Mouse (Mus musculus) liver, embryonic 16.5 days (tissue): ENCODE data around the gene Nmrk2. TPM values are rescaled to one million over a fixed set of nuclear protein-coding genes. Genes with fewer than 3 reads are reported as not detected.

Source experiments
- ATAC-seq: fragments of 200-750 bp; cut with Nextera tagmentation; 2 replicates; pipeline ENCODE4 v1.8.0; 2017; ENCODE audit warnings: low read depth, mild to moderate bottlenecking, moderate number of reproducible peaks, moderate library complexity
- H3K27ac ChIP-seq: fragments of 300-500 bp; sonication (generic); 2 replicates; pipeline ENCODE4 v1.5.1; 2014; ENCODE audit warnings: mild to moderate bottlenecking, low read length
- H3K27me3 ChIP-seq: fragments of 300-500 bp; sonication (generic); 2 replicates; pipeline ENCODE4 v1.6.1; 2014; ENCODE audit warnings: low read depth, low read length, mixed read lengths; ENCODE audit not compliant: control insufficient read depth, insufficient read depth
- H3K36me3 ChIP-seq: fragments of 300-500 bp; sonication (generic); 2 replicates; pipeline ENCODE4 v1.6.1; 2014; ENCODE audit warnings: mild to moderate bottlenecking; ENCODE audit not compliant: control insufficient read depth, insufficient read depth
- H3K4me1 ChIP-seq: fragments of 300-500 bp; sonication (generic); 2 replicates; pipeline ENCODE4 v1.6.1; 2014; ENCODE audit warnings: low read depth, low read length, mixed read lengths; ENCODE audit not compliant: control insufficient read depth
- H3K4me2 ChIP-seq: fragments of 300-500 bp; sonication (generic); 2 replicates; pipeline ENCODE4 v1.6.1; 2014; ENCODE audit warnings: low read depth, low read length, mixed read lengths
- H3K4me3 ChIP-seq: fragments of 300-500 bp; sonication (generic); 2 replicates; pipeline ENCODE4 v1.5.1; 2014; ENCODE audit warnings: low read depth, mild to moderate bottlenecking, low read length
- H3K9ac ChIP-seq: fragments of 300-500 bp; sonication (generic); 2 replicates; pipeline ENCODE4 v1.6.1; 2014; ENCODE audit warnings: low read depth, low read length
- H3K9me3 ChIP-seq: fragments of 300-500 bp; sonication (generic); replicated peaks from 2 replicates; pipeline ENCODE4 v1.6.1; 2016; ENCODE audit warnings: low read length; ENCODE audit not compliant: control insufficient read depth
- WGBS: fragments of 180-500 bp; shearing (Covaris S2); extraction: QIAGEN DNeasy Blood & Tissue Kit; methylation state at CpG from one replicate; pipeline ENCODE4 v1.1.7; 2014; ENCODE audit not compliant: insufficient replicate concordance; 5-methylcytosine and 5-hydroxymethylcytosine counted together
- polyA plus RNA-seq: library from polyadenylated mRNA; unstranded; fragments of >200 nt; fragmentation: Nextera tagmentation; extraction: Ambion mirVana; gene quantifications from 2 replicates; pipeline ENCODE4 v1.2.1, GENCODE M21; 2015

The Nmrk2 gene
- polyA plus RNA-seq, 1 experiment from 2014 or later = 0.05 TPM

DNA sequence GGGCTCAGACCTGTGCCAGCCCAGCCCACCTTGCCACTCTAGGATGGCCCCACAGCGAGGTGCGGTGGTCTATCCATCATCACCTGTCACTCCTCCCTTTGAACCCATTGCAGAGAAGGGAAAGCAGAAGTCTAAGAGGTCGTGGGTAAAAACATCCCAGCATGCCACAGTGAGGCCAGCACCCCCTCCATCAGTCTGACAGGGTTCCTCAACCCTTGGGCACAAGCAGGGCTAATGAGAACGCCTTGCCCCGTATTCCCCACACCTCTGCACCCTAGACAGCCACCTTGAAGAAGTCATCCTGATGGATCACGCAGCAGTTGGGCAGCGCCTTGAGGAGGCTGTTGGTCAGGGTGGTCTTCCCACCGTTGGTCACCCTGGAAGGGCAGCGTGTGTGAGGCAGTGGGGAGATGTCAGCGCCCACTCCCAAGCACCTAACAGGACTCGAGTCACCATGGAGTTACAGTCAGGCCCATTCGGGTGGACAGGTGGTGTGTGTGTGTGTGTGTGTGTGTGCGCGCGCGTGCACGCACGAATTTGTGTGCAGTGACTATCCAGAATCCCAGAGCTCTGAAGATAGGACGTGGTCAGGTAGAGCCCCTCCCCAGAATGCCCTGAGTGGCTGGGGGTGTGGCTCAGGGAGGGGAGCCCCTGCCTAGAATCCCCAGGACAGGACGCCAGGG is 1.1 kb downstream of the Nmrk2 start:
- no peak for ATAC-seq
- Histone ChIP-seq H3K36me3 (no peaks in the 10 kb centered on the region), H3K4me2 (no peak overlapping the region), H3K27ac (no peak overlapping the region), H3K9me3 (no peaks in the 10 kb centered on the region), H3K27me3 (peaks cover 30% of the 10 kb centered on the region), H3K4me1 (peaks cover 10% of the 10 kb centered on the region), H3K4me3 (no peak overlapping the region), H3K9ac (no peak overlapping the region)
- 63% methylated on average over 20 of the region's 20 CpGs for WGBS

GRCm38 (mm10) chr10:81200141-81200540 is 1.7 kb downstream of the Nmrk2 start:
- Histone ChIP-seq H3K4me3 (no peak overlapping the region), H3K27me3 (peaks cover 36% of the 10 kb centered on the region), H3K4me1 (peaks cover 10% of the 10 kb centered on the region), H3K9me3 (no peaks in the 10 kb centered on the region), H3K4me2 (no peak overlapping the region), H3K36me3 (no peaks in the 10 kb centered on the region), H3K9ac (no peak overlapping the region), H3K27ac (no peak overlapping the region)
- WGBS = 73% methylated on average over 13 of the region's 13 CpGs
- ATAC-seq = no peak

- ATAC-seq = no peak
- no peaks in the 10 kb centered on the region for H3K9me3 ChIP-seq
- H3K9ac ChIP-seq = no peak overlapping the region
- H3K4me2 ChIP-seq = no peak overlapping the region
- no peak overlapping the region for H3K27ac ChIP-seq
- H3K27me3 ChIP-seq = peaks cover 47% of the 10 kb centered on the region
- WGBS = 73% methylated on average over 6 of the region's 6 CpGs
- no peaks in the 10 kb centered on the region for H3K36me3 ChIP-seq
- peaks cover 17% of the 10 kb centered on the region for H3K4me1 ChIP-seq
- no peak overlapping the region for H3K4me3 ChIP-seq
Observed at GRCm38 (mm10) chr10:81198990-81199389, 2.9 kb downstream of the Nmrk2 start.

DNA sequence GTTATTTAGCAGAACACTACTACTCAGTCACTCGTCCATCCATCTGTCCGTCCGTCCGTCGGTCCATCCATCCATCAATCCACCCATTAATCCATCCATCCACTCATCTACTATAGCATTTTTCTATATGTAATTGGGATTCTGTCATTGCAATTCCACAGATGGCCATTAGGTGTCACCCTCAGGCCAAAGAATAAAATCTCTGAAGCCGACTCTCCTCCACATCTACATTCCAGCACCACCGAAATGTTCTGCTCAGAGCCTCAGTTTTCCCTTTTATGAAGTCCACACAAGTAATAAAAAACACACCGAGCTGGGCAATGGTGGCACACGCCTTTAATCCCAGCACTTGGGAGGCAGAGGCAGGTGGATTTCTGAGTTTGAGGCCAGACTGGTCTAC is 3.6 kb downstream of the Nmrk2 start:
- Histone ChIP-seq H3K27me3 (peaks cover 55% of the 10 kb centered on the region), H3K36me3 (no peaks in the 10 kb centered on the region), H3K9ac (no peak overlapping the region), H3K27ac (no peak overlapping the region), H3K9me3 (no peaks in the 10 kb centered on the region), H3K4me1 (peaks cover 15% of the 10 kb centered on the region), H3K4me3 (no peak overlapping the region), H3K4me2 (no peak overlapping the region)
- under 1% methylated on average over 9 of the region's 9 CpGs for WGBS
- no peak for ATAC-seq

DNA sequence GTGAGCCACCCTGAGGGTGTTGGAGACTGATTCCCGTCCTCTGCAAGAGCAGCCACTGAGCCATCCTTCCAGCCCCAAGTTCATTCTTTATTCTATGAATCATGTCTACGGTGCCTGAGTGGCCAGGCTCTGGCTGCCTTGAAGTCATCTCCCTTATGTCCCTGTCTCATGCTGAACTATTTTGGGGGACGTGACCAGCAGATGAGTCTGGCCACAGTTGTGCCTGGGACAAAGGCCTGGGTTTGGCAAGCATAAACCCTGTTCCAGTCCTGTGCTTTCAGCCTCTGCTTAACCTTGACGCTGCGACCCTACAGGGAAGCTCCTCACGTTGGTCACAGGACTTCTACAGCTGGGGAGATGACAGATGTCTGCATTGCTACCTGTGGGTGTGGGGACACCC is 4.5 kb downstream of the Nmrk2 start:
- Histone ChIP-seq H3K27ac (no peak overlapping the region), H3K4me2 (no peak overlapping the region), H3K9ac (no peak overlapping the region), H3K27me3 (peaks cover 60% of the 10 kb centered on the region), H3K9me3 (no peaks in the 10 kb centered on the region), H3K4me1 (peaks cover 19% of the 10 kb centered on the region), H3K36me3 (no peaks in the 10 kb centered on the region), H3K4me3 (no peak overlapping the region)
- ATAC-seq = no peak
- WGBS = 37% methylated on average over 6 of the region's 6 CpGs

DNA sequence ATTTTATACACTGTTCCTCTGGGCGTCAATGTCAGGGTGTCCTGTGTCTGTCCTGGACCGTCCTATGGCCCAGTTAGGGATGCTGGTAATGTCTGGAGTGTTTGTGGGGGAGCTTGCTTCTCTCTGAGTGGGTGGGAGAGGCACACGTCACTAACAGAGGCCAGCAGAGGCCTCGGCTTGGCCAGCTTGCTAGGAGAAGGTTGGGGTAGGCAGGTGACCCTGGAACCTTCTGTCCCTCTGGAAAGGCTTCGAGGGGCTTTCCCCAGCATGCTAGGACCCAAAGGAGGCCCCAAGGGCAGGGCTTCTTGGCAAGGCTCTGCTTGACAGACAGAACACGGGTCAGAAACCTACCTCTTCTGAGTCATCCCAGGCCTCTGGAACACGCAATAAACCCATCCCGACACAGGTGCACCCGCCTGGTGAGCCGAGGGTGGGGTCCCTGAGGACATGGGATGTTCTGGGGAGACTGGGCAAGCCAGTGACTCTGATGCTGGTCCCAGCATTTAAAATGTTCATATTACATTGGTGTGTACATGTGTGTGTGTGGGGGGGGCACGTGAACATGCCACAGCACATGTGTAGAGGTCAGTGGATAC is 5.3 kb downstream of the Nmrk2 start:
- Histone ChIP-seq H3K36me3 (no peaks in the 10 kb centered on the region), H3K9ac (no peak overlapping the region), H3K27me3 (peaks cover 60% of the 10 kb centered on the region), H3K4me1 (peaks cover 26% of the 10 kb centered on the region), H3K9me3 (no peaks in the 10 kb centered on the region), H3K27ac (no peak overlapping the region), H3K4me3 (no peak overlapping the region), H3K4me2 (no peak overlapping the region)
- ATAC-seq = no peak
- WGBS = 50% methylated on average over 11 of the region's 11 CpGs

DNA sequence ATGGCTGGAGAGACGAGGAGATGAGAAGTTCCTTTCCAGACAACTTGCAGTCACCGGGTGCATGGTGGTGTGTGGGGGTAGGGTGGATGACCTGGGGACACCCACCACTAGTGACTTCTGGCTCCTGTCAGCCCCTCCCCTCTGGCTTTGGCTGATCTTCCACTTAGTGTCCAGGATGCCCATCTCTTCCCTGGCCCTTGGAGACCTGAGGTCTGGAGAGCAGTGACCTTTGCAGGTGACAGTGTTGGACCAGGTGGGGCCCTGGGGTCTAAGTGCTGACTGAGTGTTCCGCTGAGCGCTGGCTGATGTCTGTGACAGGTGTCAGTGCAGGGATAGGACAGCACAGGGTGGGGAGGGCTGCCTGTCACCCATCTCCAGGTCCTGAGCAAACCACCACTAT is 6.6 kb downstream of the Nmrk2 start:
- no peak overlapping the region for H3K9ac ChIP-seq
- peaks cover 3% of the 10 kb centered on the region for H3K36me3 ChIP-seq
- no peaks in the 10 kb centered on the region for H3K9me3 ChIP-seq
- WGBS = 40% methylated on average over 4 of the region's 4 CpGs
- no peak overlapping the region for H3K4me2 ChIP-seq
- H3K27ac ChIP-seq = no peak overlapping the region
- no peak overlapping the region for H3K4me3 ChIP-seq
- ATAC-seq = no peak
- peaks cover 31% of the 10 kb centered on the region for H3K4me1 ChIP-seq
- H3K27me3 ChIP-seq = peaks cover 60% of the 10 kb centered on the region

DNA sequence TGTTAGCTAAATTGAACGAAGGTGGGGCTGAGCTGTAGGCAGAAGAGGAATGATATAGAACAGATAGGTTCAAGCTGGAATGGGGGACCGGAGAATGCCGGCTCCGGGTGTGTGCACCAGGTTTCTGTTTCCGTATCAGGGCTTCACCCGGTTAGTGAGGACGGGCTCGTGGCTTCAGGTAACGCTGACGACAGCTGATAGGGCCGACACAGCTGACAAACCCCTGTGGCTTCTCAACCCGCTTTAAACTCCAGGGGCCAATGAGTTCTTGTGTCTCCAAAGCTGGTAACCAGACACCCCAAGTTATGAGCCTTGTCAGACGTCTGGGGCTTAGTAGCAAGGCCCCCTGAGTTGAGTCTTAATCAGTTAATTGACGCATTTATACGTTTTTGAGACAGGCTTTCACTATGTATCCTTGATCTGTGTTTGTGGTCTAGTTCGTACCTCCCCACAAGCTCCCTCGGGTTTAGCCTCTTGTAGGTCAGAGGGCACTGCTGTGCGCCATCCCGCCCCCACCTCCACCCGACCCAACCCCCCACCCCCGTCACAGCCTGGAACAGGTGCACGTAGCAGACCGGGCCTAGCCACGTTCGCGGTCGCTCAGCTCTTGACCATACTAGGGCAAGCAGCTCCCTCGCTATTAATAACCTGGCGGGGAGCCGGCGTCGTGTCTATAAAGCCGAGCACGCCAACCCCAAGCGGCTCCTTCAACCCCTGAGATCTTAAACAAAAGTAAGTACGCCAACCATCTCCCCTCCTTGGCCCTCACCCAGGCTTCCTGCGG is 7.7 kb downstream of the Nmrk2 start:
- Histone ChIP-seq H3K36me3 (peaks cover 6% of the 10 kb centered on the region), H3K27me3 (peaks cover 52% of the 10 kb centered on the region), H3K27ac (no peak overlapping the region), H3K9me3 (no peaks in the 10 kb centered on the region), H3K9ac (peak overlapping the region; percentile 15; the same call in 1 of the 2 replicates), H3K4me2 (peak overlapping the region; percentile 39), H3K4me1 (peaks cover 34% of the 10 kb centered on the region), H3K4me3 (no peak overlapping the region; the same call in 1 of the 2 replicates)
- 7% methylated on average over 37 of the region's 37 CpGs for WGBS
- ATAC-seq = no peak
